Mouse (Mus musculus) embryonic facial prominence, embryonic 10.5 days (tissue): Measurements from ENCODE around the gene Tldc1. TPM values are rescaled to one million over a fixed set of nuclear protein-coding genes. Genes with fewer than 3 reads are reported as not detected.

Source experiments
- polyA plus RNA-seq: library from polyadenylated mRNA; unstranded; fragments of >200 nt; fragmentation: Nextera tagmentation; extraction: Ambion mirVana; gene quantifications from 2 replicates; pipeline ENCODE4 v1.2.1, GENCODE M21; 2016

Tldc1 gene
- polyA plus RNA-seq, 1 experiment from 2014 or later = 12.8 TPM

Other genes with a start within 250 kb of the Tldc1 start
- 120 and 121 TPM in 2 replicates for gene Mbtps1, start 219.7 kb downstream of the Tldc1 start, polyA plus RNA-seq
- 42.0 and 43.5 TPM in 2 replicates for gene Hsdl1, start 203.2 kb downstream of the Tldc1 start, polyA plus RNA-seq
- gene Dnaaf1, start 203.2 kb downstream of the Tldc1 start, polyA plus RNA-seq = 0.11 and 0.15 TPM in 2 replicates
- 15.7 and 17.8 TPM in 2 replicates for gene Taf1c, start 173.2 kb downstream of the Tldc1 start, polyA plus RNA-seq
- 0.27 TPM in 1 of 2 replicates, not detected in the other for gene Adad2, start 165.7 kb downstream of the Tldc1 start, polyA plus RNA-seq
- 0.22 and 0.47 TPM in 2 replicates for gene Kcng4, start 142.7 kb downstream of the Tldc1 start, polyA plus RNA-seq
- gene Wfdc1, start 112.1 kb downstream of the Tldc1 start, polyA plus RNA-seq = 3.8 and 4.5 TPM in 2 replicates
- 3.8 and 4.1 TPM in 2 replicates for gene Atp2c2, start 78.4 kb downstream of the Tldc1 start, polyA plus RNA-seq
- gene Cotl1, start 62.1 kb upstream of the Tldc1 start, polyA plus RNA-seq = 137 and 149 TPM in 2 replicates
- gene Klhl36, start 83.8 kb upstream of the Tldc1 start, polyA plus RNA-seq = 10.4 and 11.3 TPM in 2 replicates
- 234 and 241 TPM in 2 replicates for gene Usp10, start 131.9 kb upstream of the Tldc1 start, polyA plus RNA-seq
- 1.1 and 3.6 TPM in 2 replicates for gene Gm20388, start 132.4 kb upstream of the Tldc1 start, polyA plus RNA-seq
- 6.1 and 6.5 TPM in 2 replicates for gene Crispld2, start 214.0 kb upstream of the Tldc1 start, polyA plus RNA-seq